Mouse (Mus musculus): ENCODE measurements at regions not wholly inside any gene's neighbourhood (a gene's known extent, or its start where the extent isn't known, plus 50 kb on each side); places are given as distances from the start of the nearest gene placed in this dataset.

- peaks cover 12% of the 10 kb centered on the region; the same call in 1 of the 2 replicates for H3K9me3 ChIP-seq (ENCODE audit: control insufficient read depth, low read length)
- H3K4me2 ChIP-seq (ENCODE audit: low read depth, low read length), result peak overlapping the region; percentile 26
- 23% methylated on average over 10 of the region's 10 CpGs for WGBS
- peaks cover 28% of the 10 kb centered on the region for H3K4me1 ChIP-seq (ENCODE audit: control insufficient read depth, insufficient read depth, low read length)
- no peak overlapping the region for H3K9ac ChIP-seq (ENCODE audit: low read depth, low read length)
- H3K27me3 ChIP-seq (replicated peaks; ENCODE audit: control insufficient read depth, insufficient read depth, low read length), result no peaks in the 10 kb centered on the region
- no peaks in the 10 kb centered on the region for H3K36me3 ChIP-seq (ENCODE audit: control insufficient read depth, insufficient read depth, low read length)
- no peak overlapping the region for H3K4me3 ChIP-seq (ENCODE audit: low read depth, low read length)
- 0 out of 2 replicates have a peak overlapping the region, but pooled peaks have one; percentile 16 for H3K27ac ChIP-seq (replicated peaks; ENCODE audit: low read depth, low read length)
- peak; percentile 79 for ATAC-seq (ENCODE audit: low read depth)
- DNase-seq (ENCODE audit: low spot score), result peak; percentile 82
Observed at GRCm38 (mm10) chr9:61056731-61057270, 262.5 kb downstream of the Uaca start.

GRCm38 (mm10) chr9:61059225-61059624 is 264.9 kb downstream of the Uaca start:
- Histone ChIP-seq H3K4me3 (ENCODE audit: low read depth, low read length) (no peak overlapping the region), H3K4me2 (ENCODE audit: low read depth, low read length) (no peak overlapping the region), H3K9me3 (ENCODE audit: control insufficient read depth, low read length) (peaks cover 12% of the 10 kb centered on the region; the same call in 1 of the 2 replicates), H3K36me3 (ENCODE audit: control insufficient read depth, insufficient read depth, low read length) (no peaks in the 10 kb centered on the region), H3K27me3 (replicated peaks; ENCODE audit: control insufficient read depth, insufficient read depth, low read length) (no peaks in the 10 kb centered on the region), H3K27ac (replicated peaks; ENCODE audit: low read depth, low read length) (no peak overlapping the region), H3K4me1 (ENCODE audit: control insufficient read depth, insufficient read depth, low read length) (peaks cover 28% of the 10 kb centered on the region), H3K9ac (ENCODE audit: low read depth, low read length) (no peak overlapping the region)
- no peak for DNase-seq (ENCODE audit: low spot score)
- no peak for ATAC-seq (ENCODE audit: low read depth)

GRCm38 (mm10) chr9:61060958-61061357 is 266.6 kb downstream of the Uaca start:
- 72% methylated on average over 8 of the region's 8 CpGs for WGBS
- Histone ChIP-seq H3K27me3 (replicated peaks; ENCODE audit: control insufficient read depth, insufficient read depth, low read length) (no peaks in the 10 kb centered on the region), H3K36me3 (ENCODE audit: control insufficient read depth, insufficient read depth, low read length) (no peaks in the 10 kb centered on the region), H3K4me2 (ENCODE audit: low read depth, low read length) (no peak overlapping the region), H3K9ac (ENCODE audit: low read depth, low read length) (no peak overlapping the region), H3K9me3 (ENCODE audit: control insufficient read depth, low read length) (peaks cover 12% of the 10 kb centered on the region; the same call in 1 of the 2 replicates), H3K4me3 (ENCODE audit: low read depth, low read length) (no peak overlapping the region), H3K4me1 (ENCODE audit: control insufficient read depth, insufficient read depth, low read length) (peaks cover 19% of the 10 kb centered on the region), H3K27ac (replicated peaks; ENCODE audit: low read depth, low read length) (no peak overlapping the region)
- ATAC-seq (ENCODE audit: low read depth), result no peak
- no peak for DNase-seq (ENCODE audit: low spot score)

- WGBS, result 55% methylated on average over 8 of the region's 8 CpGs
- Histone ChIP-seq H3K4me1 (ENCODE audit: control insufficient read depth, insufficient read depth, low read length) (peaks cover 4% of the 10 kb centered on the region; the same call in 1 of the 2 replicates), H3K4me2 (ENCODE audit: low read depth, low read length) (no peak overlapping the region), H3K9ac (ENCODE audit: low read depth, low read length) (no peak overlapping the region), H3K27ac (replicated peaks; ENCODE audit: low read depth, low read length) (no peak overlapping the region), H3K4me3 (ENCODE audit: low read depth, low read length) (no peak overlapping the region), H3K9me3 (ENCODE audit: control insufficient read depth, low read length) (peaks cover 5% of the 10 kb centered on the region; the same call in 1 of the 2 replicates), H3K36me3 (ENCODE audit: control insufficient read depth, insufficient read depth, low read length) (no peaks in the 10 kb centered on the region), H3K27me3 (replicated peaks; ENCODE audit: control insufficient read depth, insufficient read depth, low read length) (no peaks in the 10 kb centered on the region)
- ATAC-seq (ENCODE audit: low read depth) (no peak), DNase-seq (ENCODE audit: low spot score) (no peak)
Observed at GRCm38 (mm10) chr9:61064714-61065305, 270.5 kb downstream of the Uaca start.

- Histone ChIP-seq H3K9me3 (ENCODE audit: control insufficient read depth, low read length) (no peaks in the 10 kb centered on the region), H3K4me3 (ENCODE audit: low read depth, low read length) (no peak overlapping the region), H3K27me3 (replicated peaks; ENCODE audit: control insufficient read depth, insufficient read depth, low read length) (no peaks in the 10 kb centered on the region), H3K36me3 (ENCODE audit: control insufficient read depth, insufficient read depth, low read length) (no peaks in the 10 kb centered on the region), H3K4me1 (ENCODE audit: control insufficient read depth, insufficient read depth, low read length) (peaks cover 14% of the 10 kb centered on the region; the same call in 1 of the 2 replicates), H3K4me2 (ENCODE audit: low read depth, low read length) (no peak overlapping the region), H3K9ac (ENCODE audit: low read depth, low read length) (no peak overlapping the region), H3K27ac (replicated peaks; ENCODE audit: low read depth, low read length) (no peak overlapping the region)
- DNase-seq (ENCODE audit: low spot score) (no peak), ATAC-seq (ENCODE audit: low read depth) (no peak)
- 32% methylated on average over 13 of the region's 13 CpGs for WGBS
Observed at GRCm38 (mm10) chr9:61069553-61070314, 275.4 kb downstream of the Uaca start.

- Histone ChIP-seq H3K9me3 (ENCODE audit: control insufficient read depth, low read length) (no peaks in the 10 kb centered on the region), H3K27ac (replicated peaks; ENCODE audit: low read depth, low read length) (no peak overlapping the region), H3K9ac (ENCODE audit: low read depth, low read length) (no peak overlapping the region), H3K27me3 (replicated peaks; ENCODE audit: control insufficient read depth, insufficient read depth, low read length) (no peaks in the 10 kb centered on the region), H3K4me1 (ENCODE audit: control insufficient read depth, insufficient read depth, low read length) (peaks cover 14% of the 10 kb centered on the region; the same call in 1 of the 2 replicates), H3K4me2 (ENCODE audit: low read depth, low read length) (no peak overlapping the region), H3K36me3 (ENCODE audit: control insufficient read depth, insufficient read depth, low read length) (no peaks in the 10 kb centered on the region), H3K4me3 (ENCODE audit: low read depth, low read length) (no peak overlapping the region)
- WGBS, result 35% methylated on average over 8 of the region's 8 CpGs
- DNase-seq (ENCODE audit: low spot score), result no peak
- no peak for ATAC-seq (ENCODE audit: low read depth)
Observed at GRCm38 (mm10) chr9:61070315-61070707, 276.0 kb downstream of the Uaca start.

- no peak for DNase-seq (ENCODE audit: low spot score)
- no peak overlapping the region for H3K27ac ChIP-seq (replicated peaks; ENCODE audit: low read depth, low read length)
- ATAC-seq (ENCODE audit: low read depth), result no peak
- no peak overlapping the region for H3K9ac ChIP-seq (ENCODE audit: low read depth, low read length)
- H3K4me3 ChIP-seq (ENCODE audit: low read depth, low read length), result no peak overlapping the region
- H3K4me2 ChIP-seq (ENCODE audit: low read depth, low read length), result no peak overlapping the region
- WGBS, result 25% methylated on average over 9 of the region's 9 CpGs
- H3K36me3 ChIP-seq (ENCODE audit: control insufficient read depth, insufficient read depth, low read length), result no peaks in the 10 kb centered on the region
- peaks cover 14% of the 10 kb centered on the region; the same call in 1 of the 2 replicates for H3K4me1 ChIP-seq (ENCODE audit: control insufficient read depth, insufficient read depth, low read length)
- no peaks in the 10 kb centered on the region for H3K9me3 ChIP-seq (ENCODE audit: control insufficient read depth, low read length)
- H3K27me3 ChIP-seq (replicated peaks; ENCODE audit: control insufficient read depth, insufficient read depth, low read length), result no peaks in the 10 kb centered on the region
Observed at GRCm38 (mm10) chr9:61070861-61071260, 276.5 kb downstream of the Uaca start.

GRCm38 (mm10) chr9:61073482-61073881 is 279.1 kb downstream of the Uaca start:
- H3K27me3 ChIP-seq (replicated peaks; ENCODE audit: control insufficient read depth, insufficient read depth, low read length), result no peaks in the 10 kb centered on the region
- no peaks in the 10 kb centered on the region for H3K36me3 ChIP-seq (ENCODE audit: control insufficient read depth, insufficient read depth, low read length)
- no peak overlapping the region for H3K4me2 ChIP-seq (ENCODE audit: low read depth, low read length)
- no peak overlapping the region for H3K4me3 ChIP-seq (ENCODE audit: low read depth, low read length)
- no peak overlapping the region for H3K9ac ChIP-seq (ENCODE audit: low read depth, low read length)
- DNase-seq (ENCODE audit: low spot score) (no peak), ATAC-seq (ENCODE audit: low read depth) (no peak)
- H3K4me1 ChIP-seq (ENCODE audit: control insufficient read depth, insufficient read depth, low read length), result peaks cover 14% of the 10 kb centered on the region; the same call in 1 of the 2 replicates
- H3K27ac ChIP-seq (replicated peaks; ENCODE audit: low read depth, low read length), result no peak overlapping the region
- WGBS, result 26% methylated on average over 4 of the region's 4 CpGs
- no peaks in the 10 kb centered on the region for H3K9me3 ChIP-seq (ENCODE audit: control insufficient read depth, low read length)

All from embryonic facial prominence, embryonic 14.5 days (tissue).